Mouse (Mus musculus): ENCODE data around the gene Uvrag. TPM values are rescaled to one million over a fixed set of nuclear protein-coding genes. Genes with fewer than 3 reads are reported as not detected.

Uvrag gene
- total RNA-seq, 2 experiments from 2014 or later = 12.9 to 14.6 TPM

DNA sequence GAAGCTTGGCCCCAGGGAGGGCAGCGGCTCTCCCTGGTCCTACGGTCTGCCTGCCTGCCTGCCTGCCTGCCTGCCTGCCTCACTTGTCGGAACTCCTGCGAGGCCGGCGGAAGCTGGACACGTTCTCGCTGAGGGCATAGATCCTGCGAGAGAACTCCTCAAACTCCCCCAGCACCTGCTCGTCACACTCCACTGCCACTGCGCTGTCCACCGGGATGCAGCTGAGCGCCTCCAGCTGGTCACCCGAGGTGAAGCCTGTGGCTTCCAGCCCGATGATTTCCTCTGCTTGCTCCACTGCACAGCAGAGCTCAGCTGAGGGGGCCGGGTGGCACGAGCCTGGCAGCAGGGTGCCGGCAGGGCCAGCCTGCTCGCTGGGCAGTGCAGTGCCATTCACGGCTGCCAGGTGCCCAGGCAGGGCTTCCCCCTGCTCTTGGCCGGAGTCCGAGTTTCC is 253.1 kb downstream of the Uvrag start:
- DNase-seq = peak; percentile 33
- intact Hi-C loops (cut with DNase I; ENCODE audit: low total_unique reads) = no loop called here

DNA sequence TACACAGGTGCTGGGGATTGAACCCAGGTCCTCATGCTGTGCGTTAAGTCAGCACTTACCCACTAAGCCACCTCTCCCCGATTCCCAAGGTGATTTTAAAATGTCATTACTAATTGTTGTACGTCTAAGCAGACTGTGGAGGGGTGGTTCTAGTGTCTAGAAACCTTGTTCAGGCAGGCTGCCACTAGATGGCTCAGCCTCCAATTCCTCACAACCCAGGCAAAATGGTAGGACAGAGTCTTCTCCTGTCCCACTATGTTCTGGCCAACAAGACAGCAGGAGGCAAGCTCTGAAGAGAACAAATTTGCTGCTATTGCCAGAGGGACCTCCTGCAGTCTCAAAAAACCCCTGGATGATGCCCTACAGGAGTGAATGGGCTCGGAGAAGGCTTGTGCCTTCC is 259.1 kb downstream of the Uvrag start:
- DNase-seq = no peak
- intact Hi-C loops (cut with DNase I; ENCODE audit: low total_unique reads) = no loop called here

DNA sequence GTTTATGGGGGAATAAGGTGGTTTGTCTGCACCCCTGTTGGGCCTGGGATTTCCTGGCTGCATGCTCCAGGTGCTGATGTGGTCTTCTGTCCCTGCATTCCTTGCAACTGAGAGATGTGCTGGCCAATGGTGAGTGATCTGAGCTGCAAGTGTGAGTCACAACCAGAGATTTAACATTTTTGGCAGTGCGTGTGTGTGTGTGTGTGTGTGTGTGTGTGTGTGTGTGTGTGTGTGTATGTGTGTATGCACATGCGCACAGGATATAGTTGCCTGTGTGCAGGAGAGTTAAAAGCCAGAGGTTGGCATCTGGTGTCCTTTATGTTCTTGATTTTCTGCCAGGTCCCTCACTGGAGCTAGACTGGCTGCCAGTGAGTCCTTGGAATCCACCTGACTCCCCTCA is 261.8 kb downstream of the Uvrag start:
- intact Hi-C loops (cut with DNase I; ENCODE audit: low total_unique reads) = no loop called here
- no peak for DNase-seq

DNA sequence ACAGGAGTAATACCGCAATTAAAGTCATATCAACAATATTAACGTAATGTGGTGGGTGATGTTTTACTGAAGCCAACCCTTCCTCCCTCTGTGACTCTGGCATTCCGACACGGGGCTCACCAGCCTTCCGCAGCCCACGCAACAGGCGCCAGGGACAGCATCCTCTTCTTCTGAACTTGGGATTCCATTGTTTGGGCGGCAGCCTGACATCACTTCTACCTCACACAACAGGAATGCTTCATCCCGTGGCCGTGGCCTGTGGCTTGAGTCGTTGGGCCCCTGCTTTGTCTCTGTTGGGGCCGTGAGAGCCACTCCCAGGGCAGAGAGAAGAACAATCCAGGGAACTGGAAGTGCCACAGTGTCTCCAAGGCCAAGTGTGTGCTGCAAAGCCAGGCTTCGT is 264.8 kb downstream of the Uvrag start:
- no peak for DNase-seq
- intact Hi-C loops (cut with DNase I; ENCODE audit: low total_unique reads) = no loop called here

DNA sequence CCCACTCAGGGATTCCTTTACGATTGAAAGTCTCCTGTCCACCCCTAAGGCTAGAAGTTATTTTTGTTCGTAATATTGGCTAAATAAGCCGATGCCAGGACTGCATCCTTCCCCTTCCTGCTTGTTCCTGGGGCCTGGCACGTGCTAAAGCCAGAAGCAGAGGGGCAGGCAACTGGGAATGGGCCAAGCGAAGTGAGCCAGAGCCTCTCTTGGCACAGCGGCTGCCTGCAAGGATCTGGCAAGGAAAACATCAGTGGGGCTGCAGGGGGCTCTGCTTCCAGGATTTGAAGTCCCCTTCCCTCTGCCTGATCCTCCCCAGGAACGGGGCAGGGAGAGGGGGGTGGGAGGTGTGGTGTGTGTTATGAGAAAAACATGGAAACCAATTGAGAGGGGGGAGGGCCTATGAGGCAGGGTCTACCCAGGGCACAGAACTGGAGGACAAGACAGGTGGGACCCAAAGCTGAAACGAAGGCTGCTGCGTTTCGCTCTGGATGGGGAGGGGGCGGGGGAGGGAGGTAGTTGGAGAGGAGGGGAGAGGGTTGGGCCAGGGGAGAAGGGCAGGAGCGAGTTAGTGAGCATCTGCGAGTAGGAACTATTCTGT is 265.5 kb downstream of the Uvrag start:
- DNase-seq = no peak
- intact Hi-C loops (cut with DNase I; ENCODE audit: low total_unique reads) = no loop called here

DNA sequence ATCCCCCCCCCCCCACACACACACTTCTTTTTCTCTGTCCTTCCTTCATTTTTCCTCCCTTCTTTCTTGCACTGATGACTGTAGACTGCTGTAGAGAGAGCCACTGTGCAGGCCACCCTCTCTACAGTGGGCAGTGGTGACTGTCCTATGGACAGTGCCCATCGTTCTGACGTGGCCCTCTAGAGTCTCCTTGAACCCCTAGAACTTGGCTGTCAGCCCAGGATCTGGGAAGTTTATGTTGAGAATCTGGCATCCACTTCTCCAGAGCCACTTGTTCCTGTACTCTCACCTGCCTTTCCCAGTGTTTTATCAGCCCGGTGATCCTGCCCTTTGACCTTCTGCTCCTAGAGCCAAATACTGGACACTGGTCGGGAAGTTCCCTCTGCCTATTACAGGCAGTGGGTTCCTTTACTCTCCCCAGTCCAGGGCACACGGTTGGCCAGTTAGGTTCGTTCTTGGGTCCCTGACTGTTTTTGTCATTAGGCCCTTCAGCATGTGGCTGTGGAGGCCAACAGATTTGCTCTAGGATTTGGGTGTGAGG is 266.5 kb downstream of the Uvrag start:
- intact Hi-C loops (cut with DNase I; ENCODE audit: low total_unique reads) = no loop called here
- DNase-seq = no peak

DNA sequence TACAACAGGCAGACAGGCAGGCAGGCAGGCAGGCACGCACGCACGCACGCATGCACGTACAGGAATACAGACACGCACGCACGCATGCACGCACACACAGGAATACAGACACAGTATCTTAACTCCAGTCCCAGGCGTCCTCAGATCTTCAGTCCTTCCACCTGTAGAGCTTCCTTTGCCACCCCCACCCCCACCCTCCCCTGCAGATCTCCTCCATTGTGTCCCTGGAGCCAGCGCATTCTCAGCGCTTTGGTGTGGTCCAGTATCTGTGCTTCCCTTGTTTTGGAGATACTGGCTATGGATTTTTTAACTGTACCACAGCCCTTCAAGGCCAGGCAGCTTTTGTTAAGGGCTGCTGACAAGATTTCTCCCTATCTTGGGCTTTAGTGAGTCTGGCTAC is 267.6 kb downstream of the Uvrag start:
- intact Hi-C loops (cut with DNase I; ENCODE audit: low total_unique reads) = no loop called here
- DNase-seq = no peak

DNA sequence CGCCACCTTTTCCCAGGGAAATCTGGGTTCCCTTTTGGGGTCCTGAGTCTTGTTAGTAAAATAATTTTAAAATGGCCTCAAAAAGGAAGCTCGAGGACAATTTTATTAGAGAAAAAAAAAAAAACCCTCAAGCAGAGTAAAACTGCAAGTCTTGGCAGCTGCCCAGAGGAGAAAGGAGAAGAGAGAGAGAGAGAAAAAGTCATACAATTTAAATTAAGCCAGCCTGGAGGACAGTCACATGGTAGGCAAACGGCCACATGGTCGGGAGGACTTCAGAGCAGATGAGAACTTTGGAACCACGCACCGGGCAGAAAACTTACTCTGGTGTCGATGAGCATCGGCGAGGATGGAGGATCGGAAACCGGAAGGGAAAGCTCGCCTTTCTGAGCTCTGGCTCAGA is 269.1 kb downstream of the Uvrag start:
- DNase-seq = no peak
- intact Hi-C loops (cut with DNase I; ENCODE audit: low total_unique reads) = no loop called here

DNA sequence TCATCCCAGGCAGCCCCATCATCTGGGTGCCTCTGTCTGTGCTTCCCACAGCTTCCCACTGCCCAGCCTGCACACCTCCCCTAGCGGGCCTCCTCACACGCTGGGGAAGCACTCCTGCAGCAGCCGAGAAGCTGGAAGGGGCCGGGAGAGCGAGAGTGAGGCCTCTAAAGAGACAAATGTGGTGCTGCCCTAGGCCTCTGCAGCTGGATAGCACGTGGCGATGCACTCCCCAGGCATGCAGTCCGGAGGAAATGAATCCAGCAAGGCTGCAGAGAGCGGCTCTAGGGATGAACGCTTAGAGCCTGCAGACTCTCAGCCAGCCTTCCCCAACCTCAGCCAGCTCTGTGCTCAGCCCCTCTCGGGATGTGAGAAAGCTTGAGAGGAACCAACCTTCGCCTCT is 270.1 kb downstream of the Uvrag start:
- peak; percentile 54 for DNase-seq
- intact Hi-C loops (cut with DNase I; ENCODE audit: low total_unique reads) = no loop called here

DNA sequence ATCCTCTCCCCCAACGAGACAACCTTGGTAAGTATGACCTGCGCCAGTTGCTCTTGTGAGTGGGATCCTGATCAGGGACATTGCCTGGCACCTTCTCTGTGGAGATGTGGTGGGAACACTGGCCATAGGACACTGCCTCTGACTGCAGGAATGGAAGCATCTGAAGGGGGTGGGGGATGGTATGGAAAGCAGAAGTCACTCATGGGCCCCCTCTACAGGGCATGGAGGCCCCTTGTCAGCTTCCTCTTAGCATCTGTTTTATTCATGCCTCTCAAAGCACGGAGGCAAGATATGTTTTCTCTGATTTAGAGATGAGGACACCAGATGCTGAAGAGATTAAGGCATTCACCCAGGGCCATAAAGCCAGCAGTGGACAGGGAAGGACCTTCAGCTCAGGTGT is 271.9 kb downstream of the Uvrag start:
- no peak for DNase-seq
- intact Hi-C loops (cut with DNase I; ENCODE audit: low total_unique reads) = no loop called here

DNA sequence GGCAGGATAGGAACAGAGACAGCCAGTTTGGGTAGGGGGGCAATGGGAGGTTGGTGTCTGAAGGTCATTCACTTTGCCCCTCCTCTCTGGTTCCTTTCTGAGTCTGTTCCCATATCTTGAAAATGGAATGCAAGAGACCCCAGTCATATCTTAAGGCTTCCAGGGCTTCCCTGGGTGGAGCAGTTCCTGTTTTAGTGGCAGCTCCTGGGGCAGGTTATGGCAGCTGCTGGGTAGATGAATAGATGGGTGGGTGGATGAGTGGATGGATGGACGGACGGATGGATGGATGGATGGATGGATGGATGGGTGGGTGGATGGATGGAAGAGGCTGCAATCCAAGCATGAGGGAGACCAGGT is 273.2 kb downstream of the Uvrag start:
- DNase-seq = no peak
- intact Hi-C loops (cut with DNase I; ENCODE audit: low total_unique reads) = no loop called here

DNA sequence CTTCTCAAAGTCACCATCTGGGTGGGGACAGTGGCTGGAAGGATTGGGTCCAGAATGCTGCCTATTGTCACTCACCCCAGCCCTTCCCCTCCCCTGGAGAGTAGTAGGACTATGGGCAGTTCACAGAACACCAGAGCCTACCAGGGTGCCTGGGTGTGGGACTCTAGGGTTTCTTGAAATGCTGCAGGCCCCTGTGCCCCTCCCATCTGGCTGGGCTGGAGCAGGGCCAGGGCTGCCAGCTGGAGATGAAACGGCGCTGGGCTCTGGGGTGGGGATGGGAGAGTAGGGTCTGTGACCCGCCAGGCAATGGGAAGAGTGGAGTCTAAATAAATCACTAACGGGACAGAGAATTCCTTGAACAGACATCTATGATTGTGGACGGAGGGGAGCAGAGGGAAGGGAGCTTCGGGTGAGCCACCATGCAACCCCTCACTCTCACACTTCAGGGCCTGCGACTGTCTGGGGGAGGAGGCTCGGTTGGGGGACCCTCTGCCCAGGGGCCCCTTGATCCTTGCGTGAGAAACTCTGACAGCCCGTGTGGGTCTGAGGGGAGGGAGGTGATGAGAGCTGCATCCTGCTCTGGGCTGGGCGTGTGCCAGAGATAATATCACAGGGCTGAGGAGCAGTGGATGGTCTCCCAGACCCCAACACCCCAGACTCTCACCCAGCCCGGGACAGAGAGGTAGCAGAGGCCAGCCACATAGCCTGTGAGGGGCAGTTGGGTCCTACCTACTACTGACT is 273.7 kb downstream of the Uvrag start:
- no peak for DNase-seq
- intact Hi-C loops (cut with DNase I; ENCODE audit: low total_unique reads) = no loop called here

DNA sequence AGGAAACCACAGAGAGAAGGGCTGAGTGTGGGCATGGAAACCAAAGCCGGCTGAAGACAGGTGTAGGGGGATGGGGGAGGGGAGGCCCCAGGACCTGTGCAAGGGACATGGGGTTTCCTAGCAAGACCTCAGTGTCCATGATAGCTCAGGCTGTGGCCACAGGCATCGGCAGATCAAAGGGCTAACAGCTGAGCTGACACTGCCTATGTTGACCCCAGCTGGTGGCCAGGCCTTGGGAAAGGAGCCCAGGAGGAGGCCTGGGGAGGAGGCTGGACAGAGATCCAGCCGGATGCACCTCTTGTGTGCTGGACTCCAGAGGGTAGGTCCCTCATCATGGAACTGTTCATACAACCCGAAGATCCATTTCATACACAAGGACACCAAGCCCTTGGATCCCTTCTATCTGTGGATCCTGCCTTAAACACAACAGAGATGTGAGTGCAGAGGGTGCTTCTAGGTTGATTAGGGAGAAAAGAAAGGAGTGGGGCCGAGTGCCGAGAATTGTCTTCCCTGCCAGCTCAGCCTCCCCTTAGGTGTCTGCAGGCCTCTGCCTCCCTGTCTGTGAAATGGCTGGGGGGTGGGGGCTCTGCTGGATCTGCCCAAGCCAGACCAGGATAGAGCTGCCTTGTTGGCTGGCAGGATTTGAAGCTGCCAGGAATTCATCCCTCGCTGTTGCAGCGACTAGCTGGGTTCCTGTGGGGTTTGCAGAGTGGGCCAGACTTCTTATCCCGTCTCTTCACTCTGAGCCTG is 276.8 kb downstream of the Uvrag start:
- peak; percentile 50 for DNase-seq
- intact Hi-C loops (cut with DNase I; ENCODE audit: low total_unique reads) = no loop called here

DNA sequence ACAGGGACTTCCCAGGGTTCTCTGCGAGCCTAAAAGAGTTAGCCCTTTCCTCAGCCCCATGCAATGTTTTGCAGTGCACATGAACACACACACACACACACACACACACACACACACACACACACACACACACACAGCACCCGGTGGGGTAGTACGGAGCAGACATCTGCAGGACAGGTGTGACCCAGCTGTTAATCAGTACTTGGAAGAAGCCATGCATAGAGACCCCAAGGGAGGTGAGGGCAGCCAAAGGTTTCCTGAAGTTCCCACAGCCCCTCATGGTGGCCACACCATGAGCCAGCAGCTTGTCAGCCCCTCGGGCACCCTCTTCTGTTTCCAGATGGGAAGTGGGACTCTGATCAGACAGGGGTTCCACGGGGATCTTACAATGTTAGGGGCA is 277.9 kb downstream of the Uvrag start:
- no peak for DNase-seq
- intact Hi-C loops (cut with DNase I; ENCODE audit: low total_unique reads) = no loop called here

DNA sequence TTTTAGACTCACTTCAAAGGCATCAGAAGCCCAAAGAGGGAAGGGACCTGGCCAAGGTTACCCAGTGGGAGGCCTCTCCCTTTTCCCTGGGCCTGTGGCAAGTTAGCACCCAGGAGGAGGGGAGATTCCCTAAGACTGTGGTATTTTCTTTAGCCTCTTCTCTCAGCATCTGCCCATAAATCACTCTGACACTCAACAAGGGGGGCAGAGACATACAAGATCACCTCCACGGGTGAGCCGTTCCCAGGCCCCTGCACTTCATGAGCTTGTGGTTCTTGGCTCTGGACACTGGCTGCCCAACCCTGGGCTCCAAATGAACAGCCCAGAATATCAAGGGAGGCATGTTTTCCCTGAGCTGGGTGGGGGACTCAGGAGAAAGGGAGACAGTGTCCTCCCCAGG is 279.9 kb downstream of the Uvrag start:
- intact Hi-C loops (cut with DNase I; ENCODE audit: low total_unique reads) = no loop called here
- no peak for DNase-seq

DNA sequence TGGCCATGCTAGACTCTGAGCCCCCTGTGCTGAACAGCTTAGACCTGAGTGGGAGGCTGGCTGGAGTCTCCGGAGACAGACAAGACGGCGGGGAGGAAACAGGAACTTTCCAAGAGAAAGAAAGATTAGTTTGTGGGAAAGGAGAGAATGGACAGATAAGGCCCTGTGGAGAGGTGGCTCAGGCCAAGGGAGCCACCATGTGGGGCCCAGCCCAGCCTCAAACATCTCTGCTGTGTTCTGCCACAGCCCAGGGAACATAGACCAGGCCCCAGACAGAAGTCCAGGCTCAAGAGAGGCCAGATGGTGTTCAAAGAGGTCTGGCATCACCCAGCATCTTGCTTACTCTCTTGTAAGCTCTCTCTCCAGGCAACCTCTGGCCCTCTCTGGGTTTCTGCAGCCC is 283.8 kb downstream of the Uvrag start:
- intact Hi-C loops (cut with DNase I; ENCODE audit: low total_unique reads) = no loop called here
- no peak for DNase-seq

DNA sequence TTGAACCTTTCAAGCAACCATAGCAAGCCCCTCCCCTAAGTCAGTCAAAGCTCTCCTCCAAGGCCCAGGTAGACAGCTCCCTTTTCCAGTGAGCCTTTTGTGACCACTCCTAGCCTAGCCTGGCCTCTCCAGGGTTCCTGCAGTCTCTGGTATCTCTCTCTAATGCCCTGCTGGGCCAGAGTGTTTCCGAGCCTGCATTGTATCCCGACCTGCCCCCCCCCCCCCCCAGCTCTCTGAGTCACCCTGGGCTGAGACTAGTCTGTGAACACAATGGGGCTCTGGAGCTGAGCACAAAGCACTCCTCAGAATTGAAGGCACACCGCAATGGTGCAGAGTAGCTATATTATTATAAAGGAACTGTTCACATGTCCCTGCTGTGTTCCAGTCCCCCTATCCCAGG is 284.8 kb downstream of the Uvrag start:
- intact Hi-C loops (cut with DNase I; ENCODE audit: low total_unique reads) = no loop called here
- no peak for DNase-seq

DNA sequence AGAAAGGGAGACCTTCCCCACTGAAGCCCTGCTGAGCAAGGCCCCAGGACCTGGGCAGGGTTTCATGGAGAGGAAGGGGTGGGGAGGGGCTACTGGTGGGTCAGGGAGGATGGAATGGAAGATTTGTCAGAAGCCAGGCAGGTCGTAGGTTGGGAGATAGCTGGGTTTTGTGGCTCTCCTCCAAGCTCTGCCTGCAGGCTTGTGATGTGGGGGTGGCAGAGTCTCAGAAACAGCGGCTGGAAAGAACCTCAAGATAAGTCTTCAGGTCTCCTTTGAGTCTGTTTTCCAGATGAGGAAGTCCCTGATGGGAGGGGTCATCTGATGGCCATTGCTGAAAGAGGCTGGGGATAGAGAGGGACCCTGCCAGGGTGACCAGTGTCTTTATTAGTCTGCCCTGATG is 285.6 kb downstream of the Uvrag start:
- intact Hi-C loops (cut with DNase I; ENCODE audit: low total_unique reads) = no loop called here
- DNase-seq = no peak

DNA sequence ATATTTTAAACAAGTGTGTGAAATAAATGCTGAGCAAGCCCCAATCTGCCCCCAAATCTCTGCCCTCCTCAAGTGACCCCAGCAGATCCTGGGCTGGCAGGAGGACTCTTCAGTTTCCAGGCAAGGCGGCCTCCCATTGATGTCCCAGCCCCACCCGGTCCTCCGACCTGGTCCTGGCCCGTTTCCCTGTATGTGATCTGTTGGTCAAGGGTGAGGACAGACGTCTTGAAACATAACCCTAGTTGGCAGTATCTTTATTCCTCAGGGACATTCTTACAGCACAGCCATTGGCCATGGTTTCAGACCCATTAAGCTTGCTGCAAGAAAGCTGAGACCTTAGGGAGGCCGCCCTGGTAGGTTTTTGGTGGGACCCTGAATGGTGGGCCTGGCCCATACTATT is 287.1 kb downstream of the Uvrag start:
- peak; percentile 73 for DNase-seq

DNA sequence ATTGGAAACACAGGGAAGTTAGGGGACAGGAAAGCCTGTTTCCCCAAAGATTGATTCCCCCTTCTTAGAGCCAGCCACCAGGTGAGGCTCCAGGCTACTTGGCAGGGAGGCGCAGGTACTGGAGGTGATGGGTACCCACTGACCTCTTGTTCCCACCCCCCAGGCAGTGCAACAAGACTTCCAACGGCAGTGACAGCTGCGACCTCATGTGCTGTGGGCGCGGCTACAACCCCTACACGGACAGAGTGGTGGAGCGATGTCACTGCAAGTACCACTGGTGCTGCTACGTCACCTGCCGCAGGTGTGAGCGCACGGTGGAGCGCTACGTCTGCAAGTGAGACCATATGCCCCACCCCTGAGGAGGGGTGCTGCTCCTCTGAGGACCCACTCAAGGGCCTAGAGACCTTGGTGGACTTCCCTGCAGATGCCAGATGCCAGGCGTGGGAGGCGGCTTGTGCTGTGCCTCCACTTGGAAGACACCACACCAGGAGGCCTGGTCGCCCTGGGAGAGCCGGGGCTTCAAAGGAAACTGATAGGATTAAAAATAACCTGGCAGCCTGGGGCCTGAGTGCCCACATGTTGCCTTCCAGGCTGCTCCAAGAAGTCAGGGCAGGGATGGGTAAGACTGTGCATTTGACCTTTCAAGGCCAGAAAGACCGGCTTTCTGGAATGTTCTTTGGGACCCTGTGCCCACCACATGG is 287.8 kb downstream of the Uvrag start:
- intact Hi-C loops (cut with DNase I; ENCODE audit: low total_unique reads) = no loop called here
- no peak for DNase-seq

More for the DNA sequence above, 287.1 kb downstream of the Uvrag start:
- intact Hi-C loops (cut with DNase I; ENCODE audit: low total_unique reads) = no loop called here
